Mouse (Mus musculus) bone marrow macrophage, adult 2 months (primary cell): ENCODE results near the gene Acot7.

Source experiments
- CTCF ChIP-seq: IDR thresholded peaks from 2 replicates; pipeline ENCODE4 v1.5.1; 2012; ENCODE audit warnings: low read depth, mild to moderate bottlenecking, low read length, moderate library complexity
- POLR2A ChIP-seq: IDR thresholded peaks from 2 replicates; pipeline ENCODE4 v1.6.1; 2012; ENCODE audit warnings: mild to moderate bottlenecking, low read depth, low read length, borderline replicate concordance

GRCm38 (mm10) chr4:152291562-152291961 is 113.6 kb downstream of the Acot7 start, which contains the start of gene Hes3:
- TF ChIP-seq CTCF (no peak), POLR2A (no peak)
